In genomic region chr2:58366196-58366595, GRCm38 (mm10) we compare ENCODE assay signal across 21 mouse cellular contexts. TPM values are rescaled to one million over a fixed set of nuclear protein-coding genes. Genes with fewer than 3 reads are reported as not detected.
A peak's percentile ranks its signal among the peaks of the same experiment; 100 is the strongest.
DNase-seq lines count a peak whose midpoint lies in the region; ATAC-seq lines count a peak whose summit lies in the region.
"Had no signal": no experiment of that assay in that cellular context is flagged by ENCODE, and none has a peak within 500 bp of the region (broad histone marks: within the 10 kb centered on the region; RNA-seq: fewer than 3 reads in every experiment).

No protein-coding gene starts in this region.

- no peaks in the 10 kb centered on the region for H3K4me1 ChIP-seq in forebrain, embryonic 12.5 days

- H3K9ac ChIP-seq in forebrain, embryonic 12.5 days = no peak overlapping the region

- H3K36me3 ChIP-seq in forebrain, embryonic 12.5 days (replicated peaks) = no peaks in the 10 kb centered on the region
- H3K36me3 ChIP-seq: G1E had no signal

- H3K4me3 ChIP-seq in forebrain, embryonic 12.5 days (replicated peaks) = no peak overlapping the region

- H3K4me2 ChIP-seq in forebrain, embryonic 12.5 days = no peak overlapping the region

- H3K9me3 ChIP-seq in forebrain, embryonic 12.5 days = no peaks in the 10 kb centered on the region

- no peak for ATAC-seq in forebrain, embryonic 12.5 days (ENCODE audit: low FRiP score)
- ATAC-seq: activated CD4-positive, CD25-positive, alpha-beta regulatory T cell, adult 4 months; CD4-positive, CD25-positive, alpha-beta regulatory T cell, adult 4 months; Patski had no signal

- no peak overlapping the region for H3K27ac ChIP-seq in forebrain, embryonic 12.5 days

- 51% methylated on average over 3 of the region's 3 CpGs for WGBS in forebrain, embryonic 12.5 days

- DNase-seq in retina, embryonic 14.5 days (ENCODE audit: low spot score) = peak; percentile 62
- peak; percentile 75 for DNase-seq in retina, postnatal 1 day
- DNase-seq in gastrocnemius, adult 8-10 months (ENCODE audit: low spot score in 2 of 2) = no peak
- DNase-seq: adrenal gland, adult 2 months; adrenal gland, adult 8-10 months; adrenal gland, postnatal 10 days; adrenal gland, postnatal 14 days; adrenal gland, postnatal 25 days; adrenal gland, postnatal 36 days; B cell, adult 2 months; cerebellum, adult 11 months; cerebellum, adult 11-12 months; cerebellum, adult 18-20 months had no signal

- H3K27me3 ChIP-seq in forebrain, embryonic 12.5 days = no peaks in the 10 kb centered on the region
- H3K27me3 ChIP-seq: CH12.LX had no signal

RNA-seq across cellular contexts. Expression of gene Acvr1c, which starts 8.5 kb away (rescaled TPM):
- 0.23 and 1.1 TPM in 2 replicates for polyA plus RNA-seq in forebrain, embryonic 12.5 days (2016; fragmentation: Nextera tagmentation; extraction: Ambion mirVana)
- 1 to 10 TPM in 1 of 4 experiments, under 1 TPM in 3; 0.15 to 1.9 (median 0.53) TPM for total RNA-seq in gastrocnemius, adult 8-10 months (2022)
- total RNA-seq: ES-E14, MEL had no signal
- polyA plus RNA-seq: G1E, Patski had no signal

Comparison
In these comparisons a context has a peak if more than half of its experiments do, and no peak if none do; other contexts are left out.
1. DNase-seq: peak in retina, embryonic 14.5 days (single experiment) and retina, postnatal 1 day (single experiment); none in gastrocnemius, adult 8-10 months (0 of 2).